Mouse (Mus musculus) G1E (cell line): ENCODE data around the gene Yars.

Source experiments
- CTCF ChIP-seq: IDR thresholded peaks from 2 replicates; pipeline ENCODE4 v1.5.1; 2012; ENCODE audit warnings: low read depth, low read length, inconsistent platforms, mixed read lengths
- GATA1 ChIP-seq: IDR thresholded peaks from 2 replicates; pipeline ENCODE4 v1.6.1; 2012; ENCODE audit warnings: borderline replicate concordance, low read length, inconsistent platforms, mixed read lengths
- GATA2 ChIP-seq: IDR thresholded peaks from 2 replicates; pipeline ENCODE4 v1.6.1; 2012; ENCODE audit warnings: low read depth, low read length, inconsistent platforms, borderline replicate concordance

DNA sequence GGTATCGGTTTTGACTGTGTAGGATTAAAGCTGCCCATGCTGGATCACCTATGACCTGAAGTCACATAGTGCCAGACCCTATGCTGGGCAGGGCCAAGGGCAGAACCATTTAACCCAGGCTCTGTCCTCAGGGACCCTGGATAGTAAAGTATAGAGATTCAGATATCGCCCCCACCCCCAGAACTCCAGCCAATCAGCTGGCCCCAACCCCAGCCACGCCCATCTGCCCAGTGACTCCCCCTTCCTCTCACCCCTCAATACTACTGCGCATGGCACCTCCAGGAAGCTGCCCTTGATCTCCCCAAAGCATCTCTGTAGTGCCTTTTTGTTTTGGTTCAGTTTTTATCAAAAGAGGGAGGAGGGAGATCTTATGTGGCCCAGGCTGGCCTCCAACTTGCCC, 53.2 kb downstream of the Yars start:
- TF ChIP-seq GATA1 (no peak), CTCF (no peak), GATA2 (no peak)
